Mouse (Mus musculus): ENCODE results near the gene Gcnt4. TPM values are rescaled to one million over a fixed set of nuclear protein-coding genes. Genes with fewer than 3 reads are reported as not detected.

The Gcnt4 gene
- polyA plus RNA-seq, 1 experiment: 24.5 TPM

DNA sequence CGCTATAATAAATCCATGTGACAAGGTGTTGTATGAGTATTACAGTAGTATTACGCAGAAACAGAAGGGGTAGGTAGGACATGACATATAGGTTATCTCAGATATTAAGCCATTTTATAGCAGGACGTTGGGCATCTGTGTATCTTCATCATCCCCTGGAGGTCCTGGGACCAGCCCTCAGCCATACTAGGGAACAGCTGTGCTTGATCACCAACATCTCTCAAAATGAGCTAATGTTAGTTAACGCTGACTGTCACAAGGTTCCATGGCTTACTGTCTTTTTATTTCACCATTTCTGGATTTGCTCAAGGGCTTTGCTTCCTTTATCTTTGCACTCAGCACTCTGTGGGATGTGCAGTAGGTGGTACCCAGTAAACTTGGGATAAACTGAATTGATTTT, 21.3 kb downstream of the Gcnt4 start:
- TF ChIP-seq POLR2A (IDR thresholded peaks at IDR 0.05; ENCODE audit: low read depth, low read length) (no peak), CTCF (IDR thresholded peaks at IDR 0.05; ENCODE audit: borderline replicate concordance, insufficient read depth, low read length) (no peak)
- no peak overlapping the region for H3K27ac ChIP-seq (ENCODE audit: insufficient read depth, low read length)
- H3K4me3 ChIP-seq (ENCODE audit: insufficient read depth, low read length): no peak overlapping the region
- no peaks in the 10 kb centered on the region; the same call in 1 of the 2 replicates for H3K4me1 ChIP-seq (ENCODE audit: control insufficient read depth, insufficient read depth, low read length)

DNA sequence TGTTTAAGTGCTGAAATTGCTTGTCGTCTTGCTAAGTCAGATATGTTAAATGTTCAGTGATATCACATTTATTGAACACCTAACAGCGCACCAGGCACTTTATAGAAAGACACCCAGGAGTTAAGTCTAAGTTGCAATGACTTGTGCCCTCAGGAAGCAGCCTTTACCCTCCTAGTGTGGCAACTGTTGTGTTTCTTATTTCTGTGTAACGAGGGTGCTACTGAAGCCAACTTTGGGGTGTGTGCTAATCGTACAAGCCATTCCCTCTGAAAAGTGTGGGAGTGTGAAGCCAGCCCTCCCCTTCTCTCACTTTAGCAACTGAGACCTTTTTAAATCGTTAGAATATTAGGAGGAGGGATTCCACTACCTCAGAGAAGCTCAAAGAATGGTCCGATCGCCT, 23.2 kb downstream of the Gcnt4 start:
- TF ChIP-seq POLR2A (IDR thresholded peaks at IDR 0.05; ENCODE audit: low read depth, low read length) (no peak), CTCF (IDR thresholded peaks at IDR 0.05; ENCODE audit: borderline replicate concordance, insufficient read depth, low read length) (no peak)
- H3K4me1 ChIP-seq (ENCODE audit: control insufficient read depth, insufficient read depth, low read length): no peaks in the 10 kb centered on the region; the same call in 1 of the 2 replicates
- H3K4me3 ChIP-seq (ENCODE audit: insufficient read depth, low read length): no peak overlapping the region
- no peak overlapping the region for H3K27ac ChIP-seq (ENCODE audit: insufficient read depth, low read length)

DNA sequence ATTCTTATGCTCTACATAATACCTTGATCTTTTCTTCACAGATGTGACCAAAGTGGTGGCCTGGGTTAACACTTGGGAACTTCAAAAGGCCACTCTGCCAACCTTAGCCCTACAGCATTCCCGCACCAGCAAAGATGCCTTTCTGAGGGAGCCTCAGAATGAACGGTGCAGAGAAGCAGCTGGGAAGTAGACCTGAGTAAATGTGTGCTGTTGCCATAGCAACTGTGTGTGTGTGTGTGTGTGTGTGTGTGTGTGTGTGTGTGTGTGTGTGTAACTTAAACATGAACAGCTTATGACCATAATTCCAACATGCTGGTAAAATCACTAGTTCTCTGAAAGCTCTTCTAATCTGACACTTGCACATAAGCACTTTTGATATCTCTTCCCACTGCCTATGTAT, 27.4 kb downstream of the Gcnt4 start:
- no peak for TF ChIP-seq POLR2A (IDR thresholded peaks at IDR 0.05; ENCODE audit: low read depth, low read length)
- TF ChIP-seq CTCF (IDR thresholded peaks at IDR 0.05; ENCODE audit: borderline replicate concordance, insufficient read depth, low read length): no peak
- no peak overlapping the region for H3K27ac ChIP-seq (ENCODE audit: insufficient read depth, low read length)
- no peak overlapping the region for H3K4me3 ChIP-seq (ENCODE audit: insufficient read depth, low read length)
- H3K4me1 ChIP-seq (ENCODE audit: control insufficient read depth, insufficient read depth, low read length): no peaks in the 10 kb centered on the region

DNA sequence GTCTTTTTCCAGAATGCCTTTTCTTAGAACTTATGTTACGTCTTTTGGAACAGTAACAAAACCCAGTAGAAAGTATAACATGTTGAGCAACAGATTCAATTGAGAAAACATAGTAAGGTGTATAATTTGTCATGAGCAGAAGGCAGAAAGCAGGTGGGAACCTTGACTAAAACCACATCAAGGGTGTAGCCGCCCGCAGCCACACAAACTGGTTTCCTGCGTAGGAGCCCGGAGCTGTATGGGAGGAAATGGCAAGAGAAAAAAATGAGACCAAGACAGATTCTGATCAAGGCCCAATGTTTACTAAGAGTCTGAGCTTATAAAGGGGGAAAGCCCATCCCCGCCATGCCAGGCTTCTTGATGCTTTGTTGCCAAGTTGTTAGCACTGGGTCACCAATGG, 32.0 kb downstream of the Gcnt4 start:
- Histone ChIP-seq H3K27ac (ENCODE audit: insufficient read depth, low read length) (no peak overlapping the region), H3K4me3 (ENCODE audit: insufficient read depth, low read length) (no peak overlapping the region), H3K4me1 (ENCODE audit: control insufficient read depth, insufficient read depth, low read length) (no peaks in the 10 kb centered on the region)
- no peak for TF ChIP-seq CTCF (IDR thresholded peaks at IDR 0.05; ENCODE audit: borderline replicate concordance, insufficient read depth, low read length)
- no peak for TF ChIP-seq POLR2A (IDR thresholded peaks at IDR 0.05; ENCODE audit: low read depth, low read length)

DNA sequence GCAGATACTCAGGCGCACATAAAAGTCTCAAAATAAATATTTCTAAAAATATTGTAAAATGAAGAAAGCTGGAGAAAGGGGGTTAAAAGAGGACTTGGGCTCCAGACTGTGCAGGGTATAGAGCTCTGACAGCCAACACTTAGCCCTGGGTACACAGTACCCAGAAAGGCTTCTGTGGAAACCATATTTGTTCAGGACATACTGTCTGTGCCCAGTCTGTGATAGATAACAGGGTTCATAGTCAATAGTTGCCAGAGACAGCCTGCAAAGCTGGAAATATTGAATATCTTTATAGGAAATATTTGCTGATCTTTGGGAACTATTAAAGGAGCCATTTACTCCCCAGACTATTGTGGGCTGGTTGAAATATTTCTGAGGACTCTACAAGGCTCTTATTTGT, 35.5 kb downstream of the Gcnt4 start:
- Histone ChIP-seq H3K4me1 (ENCODE audit: control insufficient read depth, insufficient read depth, low read length) (no peaks in the 10 kb centered on the region), H3K27ac (ENCODE audit: insufficient read depth, low read length) (peak overlapping the region; percentile 38; the same call in 1 of the 2 replicates)
- TF ChIP-seq CTCF (IDR thresholded peaks at IDR 0.05; ENCODE audit: borderline replicate concordance, insufficient read depth, low read length) (no peak), POLR2A (IDR thresholded peaks at IDR 0.05; ENCODE audit: low read depth, low read length) (no peak)

DNA sequence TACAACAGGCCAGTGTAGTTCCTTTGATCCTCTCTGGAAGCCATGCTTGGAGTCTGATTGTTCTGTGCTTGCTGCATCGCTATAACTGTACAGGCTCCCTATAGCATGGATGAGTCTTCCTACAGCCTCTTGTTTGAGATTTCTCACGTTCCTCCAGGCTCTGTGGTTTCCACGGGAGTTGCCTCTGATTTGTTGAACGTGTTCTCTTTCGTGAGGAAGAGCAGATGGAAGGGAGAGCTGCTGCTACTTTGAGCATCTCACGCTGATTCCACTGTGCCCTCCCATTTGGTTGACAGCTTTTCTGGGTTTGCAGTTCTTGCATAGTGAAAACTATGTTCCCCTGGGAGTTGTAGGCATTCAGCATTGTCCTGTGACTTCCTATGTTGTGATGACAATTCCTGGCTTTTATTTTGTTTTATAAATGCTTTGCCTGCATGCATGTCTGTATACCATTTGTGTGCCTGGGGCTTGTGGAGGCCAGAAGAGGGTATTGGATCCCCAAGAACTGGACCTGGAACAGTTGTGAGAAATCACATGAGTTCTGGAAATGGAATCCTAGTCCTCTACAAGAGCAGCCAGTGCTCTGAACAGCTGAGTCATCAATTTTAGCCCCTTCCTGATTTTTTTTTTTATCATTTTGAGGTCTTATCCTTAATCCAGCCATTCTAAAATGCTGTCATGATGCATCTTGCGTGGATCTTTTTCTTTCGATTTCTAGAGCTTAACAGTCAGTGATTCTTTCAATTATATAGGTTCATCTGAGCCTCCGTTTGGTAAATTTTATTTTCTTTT, 37.1 kb downstream of the Gcnt4 start:
- Histone ChIP-seq H3K27ac (ENCODE audit: insufficient read depth, low read length) (no peak overlapping the region), H3K4me1 (ENCODE audit: control insufficient read depth, insufficient read depth, low read length) (no peaks in the 10 kb centered on the region), H3K4me3 (ENCODE audit: insufficient read depth, low read length) (no peak overlapping the region)
- no peak for TF ChIP-seq POLR2A (IDR thresholded peaks at IDR 0.05; ENCODE audit: low read depth, low read length)
- no peak for TF ChIP-seq CTCF (IDR thresholded peaks at IDR 0.05; ENCODE audit: borderline replicate concordance, insufficient read depth, low read length)

More for the DNA sequence above, 35.5 kb downstream of the Gcnt4 start:
- no peak overlapping the region for H3K4me3 ChIP-seq (ENCODE audit: insufficient read depth, low read length)

DNA sequence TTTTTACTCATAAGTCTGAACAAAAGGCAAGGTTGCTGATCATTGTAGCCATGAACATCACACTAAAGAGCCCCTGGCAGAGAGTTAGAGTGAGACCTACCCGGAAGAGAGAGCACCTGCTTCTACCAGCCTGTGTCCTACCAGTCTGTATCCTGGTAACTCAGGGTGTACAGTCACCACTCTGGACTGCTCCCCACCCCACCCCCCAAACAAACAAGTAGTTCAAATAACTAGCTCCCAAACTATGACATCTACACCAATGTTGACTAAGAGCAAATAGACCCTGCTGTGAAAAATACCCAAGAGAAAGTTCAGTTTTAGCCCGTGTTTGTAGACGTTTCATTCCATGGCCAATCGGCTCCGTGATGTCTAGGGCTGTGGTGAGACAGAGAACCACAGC, 38.3 kb downstream of the Gcnt4 start:
- Histone ChIP-seq H3K27ac (ENCODE audit: insufficient read depth, low read length) (no peak overlapping the region), H3K4me1 (ENCODE audit: control insufficient read depth, insufficient read depth, low read length) (no peaks in the 10 kb centered on the region), H3K4me3 (ENCODE audit: insufficient read depth, low read length) (no peak overlapping the region)
- TF ChIP-seq CTCF (IDR thresholded peaks at IDR 0.05; ENCODE audit: borderline replicate concordance, insufficient read depth, low read length): no peak
- no peak for TF ChIP-seq POLR2A (IDR thresholded peaks at IDR 0.05; ENCODE audit: low read depth, low read length)

DNA sequence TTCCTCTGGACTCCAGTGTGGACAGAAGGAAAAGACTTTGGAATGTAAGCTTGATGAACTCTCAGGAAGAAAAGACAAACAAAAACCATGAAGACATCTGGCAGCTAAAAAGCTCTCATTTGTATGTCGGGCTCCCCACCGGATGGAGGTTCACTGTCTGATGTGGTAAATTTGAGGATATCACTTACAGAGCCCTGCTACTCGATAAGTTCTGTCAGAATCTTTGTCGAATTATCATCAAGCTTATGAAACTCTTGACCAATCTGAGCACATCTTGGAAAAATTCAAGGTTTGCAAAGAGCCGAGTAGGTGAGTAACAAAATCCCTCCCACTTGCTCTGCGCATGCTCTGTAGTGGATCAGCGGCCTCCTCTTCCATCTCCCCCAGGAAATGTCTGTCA, 40.5 kb downstream of the Gcnt4 start:
- no peak for TF ChIP-seq CTCF (IDR thresholded peaks at IDR 0.05; ENCODE audit: borderline replicate concordance, insufficient read depth, low read length)
- TF ChIP-seq POLR2A (IDR thresholded peaks at IDR 0.05; ENCODE audit: low read depth, low read length): no peak
- Histone ChIP-seq H3K4me3 (ENCODE audit: insufficient read depth, low read length) (no peak overlapping the region), H3K27ac (ENCODE audit: insufficient read depth, low read length) (no peak overlapping the region), H3K4me1 (ENCODE audit: control insufficient read depth, insufficient read depth, low read length) (no peaks in the 10 kb centered on the region)

DNA sequence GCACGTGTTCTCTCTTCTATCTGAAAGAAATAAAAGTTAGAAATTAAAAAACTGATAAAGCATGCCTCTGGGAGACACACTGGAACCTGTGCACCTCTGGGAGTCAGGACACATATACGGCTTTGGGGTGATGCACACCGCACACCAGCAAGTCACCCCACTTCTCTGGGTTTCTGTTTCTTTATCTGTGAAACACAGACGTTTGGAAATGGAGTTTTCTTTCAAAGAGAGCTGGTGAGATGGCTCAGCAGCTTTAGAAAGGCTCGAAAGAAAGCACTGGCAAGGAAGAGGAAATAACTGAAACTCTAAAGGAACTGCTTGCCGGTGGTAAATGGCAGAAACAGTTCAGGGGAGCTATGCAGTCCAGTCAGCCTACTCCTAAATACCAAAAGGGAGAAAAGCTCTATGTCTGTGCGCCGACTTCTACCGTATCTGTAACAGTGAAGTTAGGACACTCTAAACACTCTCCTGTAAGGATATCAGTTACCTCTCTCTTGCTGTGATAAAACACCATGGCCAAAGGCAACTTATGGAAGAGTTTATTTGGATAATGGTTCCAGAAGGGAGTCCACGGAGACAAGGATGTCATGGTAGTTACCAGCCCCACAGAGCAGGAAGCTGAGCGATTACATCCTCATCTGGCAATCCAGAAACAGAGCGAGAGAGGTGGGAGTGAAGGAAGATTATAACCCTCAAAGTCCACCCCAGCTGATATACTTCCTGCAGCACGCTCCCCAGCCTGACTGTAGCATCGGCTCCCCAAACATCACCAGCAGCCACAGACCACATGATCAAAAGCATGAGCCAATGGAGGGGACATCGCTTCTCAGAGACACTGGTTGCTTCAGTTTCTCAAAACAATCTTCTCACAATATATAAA, 42.0 kb downstream of the Gcnt4 start:
- Histone ChIP-seq H3K27ac (ENCODE audit: insufficient read depth, low read length) (no peak overlapping the region), H3K4me1 (ENCODE audit: control insufficient read depth, insufficient read depth, low read length) (0 out of 2 replicates have a peak, but pooled peaks cover 3% of the 10 kb centered on the region), H3K4me3 (ENCODE audit: insufficient read depth, low read length) (no peak overlapping the region)
- TF ChIP-seq CTCF (IDR thresholded peaks at IDR 0.05; ENCODE audit: borderline replicate concordance, insufficient read depth, low read length) (no peak), POLR2A (IDR thresholded peaks at IDR 0.05; ENCODE audit: low read depth, low read length) (no peak)

DNA sequence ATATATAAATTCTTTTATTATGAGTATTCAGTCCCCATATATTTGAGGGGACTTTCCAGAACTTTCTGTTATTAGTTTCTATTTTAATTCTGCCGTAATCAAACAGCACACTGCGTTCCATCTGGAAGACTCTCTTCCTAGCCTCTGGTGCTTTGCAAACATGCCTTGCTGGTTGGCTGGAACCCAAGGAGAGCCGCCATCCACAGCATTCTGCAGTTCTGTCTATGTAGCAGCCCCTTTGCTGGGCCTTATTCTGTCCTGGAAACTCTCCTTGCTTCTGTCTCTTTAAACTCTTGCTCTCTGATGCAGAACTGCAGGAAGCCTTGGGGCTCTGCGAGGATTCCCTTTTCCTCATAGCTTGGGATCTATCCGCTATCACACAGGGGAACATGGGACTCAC, 42.6 kb downstream of the Gcnt4 start:
- TF ChIP-seq CTCF (IDR thresholded peaks at IDR 0.05; ENCODE audit: borderline replicate concordance, insufficient read depth, low read length): no peak
- no peak overlapping the region for H3K4me3 ChIP-seq (ENCODE audit: insufficient read depth, low read length)
- H3K4me1 ChIP-seq (ENCODE audit: control insufficient read depth, insufficient read depth, low read length): 0 out of 2 replicates have a peak, but pooled peaks cover 3% of the 10 kb centered on the region
- no peak overlapping the region for H3K27ac ChIP-seq (ENCODE audit: insufficient read depth, low read length)
